Mouse (Mus musculus) liver, embryonic 11.5 days (tissue): ENCODE measurements around the gene Clasp2. TPM values are rescaled to one million over a fixed set of nuclear protein-coding genes. Genes with fewer than 3 reads are reported as not detected.

Source experiments
- ATAC-seq: fragments of 200-750 bp; cut with Nextera tagmentation; replicated peaks from 2 replicates; pipeline ENCODE4 v1.8.0; 2017; ENCODE audit warnings: moderate number of reproducible peaks, mild to moderate bottlenecking, moderate TSS enrichment, moderate library complexity; ENCODE audit not compliant: low FRiP score
- DNase-seq: peaks from one replicate; pipeline ENCODE4 v3.0.0-alpha.2; 2017; ENCODE audit warnings: low spot score
- H3K27ac ChIP-seq: fragments of 300-500 bp; sonication (generic); 2 replicates; pipeline ENCODE4 v1.5.1; 2014; ENCODE audit warnings: mild to moderate bottlenecking, low read depth, low read length, control low read depth
- H3K27me3 ChIP-seq: fragments of 300-500 bp; sonication (generic); replicated peaks from 2 replicates; pipeline ENCODE4 v1.6.1; 2014; ENCODE audit warnings: low read length, mixed read lengths; ENCODE audit not compliant: control insufficient read depth, insufficient read depth
- H3K36me3 ChIP-seq: fragments of 300-500 bp; sonication (generic); 2 replicates; pipeline ENCODE4 v1.6.1; 2014; ENCODE audit warnings: mild to moderate bottlenecking, low read length, moderate library complexity, mixed read lengths; ENCODE audit not compliant: control insufficient read depth, insufficient read depth
- H3K4me1 ChIP-seq: fragments of 300-500 bp; sonication (generic); replicated peaks from 2 replicates; pipeline ENCODE4 v1.6.1; 2014; ENCODE audit warnings: low read length, mixed read lengths; ENCODE audit not compliant: control insufficient read depth, insufficient read depth
- H3K4me2 ChIP-seq: fragments of 300-500 bp; sonication (generic); 2 replicates; pipeline ENCODE4 v1.6.1; 2014; ENCODE audit warnings: mild to moderate bottlenecking, control low read depth, moderate library complexity
- H3K4me3 ChIP-seq: fragments of 300-500 bp; sonication (generic); 2 replicates; pipeline ENCODE4 v1.5.1; 2014; ENCODE audit warnings: low read depth, low read length, control low read depth
- H3K9ac ChIP-seq: fragments of 300-500 bp; sonication (generic); 2 replicates; pipeline ENCODE4 v1.6.1; 2014; ENCODE audit warnings: low read depth, low read length, control low read depth
- H3K9me3 ChIP-seq: fragments of 300-500 bp; sonication (generic); 2 replicates; pipeline ENCODE4 v1.6.1; 2016; ENCODE audit warnings: low read length, inconsistent platforms, mixed read lengths; ENCODE audit not compliant: control insufficient read depth
- WGBS: fragments of 180-500 bp; shearing (Covaris S2); extraction: QIAGEN DNeasy Blood & Tissue Kit; methylation state at CpG from one replicate; pipeline ENCODE4 v1.1.7; 2014; 5-methylcytosine and 5-hydroxymethylcytosine counted together
- polyA plus RNA-seq: library from polyadenylated mRNA; unstranded; fragments of >200 nt; fragmentation: Nextera tagmentation; extraction: Ambion mirVana; gene quantifications from 2 replicates; pipeline ENCODE4 v1.2.1, GENCODE M21; 2014

Gene Clasp2
- polyA plus RNA-seq, 1 experiment from 2014 or later, result 30.5 TPM

DNA sequence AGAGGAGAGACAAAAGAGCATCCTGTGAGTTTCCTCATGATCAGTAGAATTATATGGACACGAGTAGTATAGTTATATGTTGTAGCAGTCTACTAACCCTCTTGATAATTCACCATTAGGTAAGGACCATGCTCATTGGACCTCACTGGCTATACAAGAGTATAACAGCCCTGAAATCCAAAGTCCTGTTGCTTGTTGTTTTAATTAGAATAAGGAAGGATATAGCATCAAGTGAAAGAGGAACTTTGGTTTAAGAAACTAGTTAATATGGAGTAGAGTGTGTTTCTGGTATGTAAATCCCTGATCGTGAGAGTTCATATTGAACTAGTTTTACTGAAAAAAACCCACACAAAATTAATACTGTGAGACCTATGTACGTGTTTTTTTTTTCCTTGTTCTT, 59.4 kb downstream of the Clasp2 start:
- WGBS, result 78% methylated on average over 3 of the region's 3 CpGs

DNA sequence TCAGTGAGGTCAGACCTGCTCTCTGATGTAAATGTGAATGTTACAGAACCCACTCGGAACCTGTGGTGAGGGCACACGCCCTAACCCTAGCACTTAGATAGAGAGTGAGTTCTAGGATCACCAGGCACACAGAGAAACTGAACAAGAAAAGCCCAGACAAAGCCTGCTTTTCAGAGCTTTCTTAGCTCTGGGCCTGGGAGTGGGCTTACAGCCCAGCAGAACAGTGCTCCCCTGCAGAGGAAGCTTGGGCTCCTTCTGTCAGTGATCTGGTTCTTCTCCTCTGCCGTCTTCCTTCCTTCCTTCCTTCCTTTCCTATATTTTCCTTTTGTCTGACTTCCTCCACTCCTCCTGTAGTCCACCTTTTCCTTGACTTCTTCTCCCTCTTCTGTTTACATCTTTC, 61.5 kb downstream of the Clasp2 start:
- 59% methylated on average over 3 of the region's 3 CpGs for WGBS
- Histone ChIP-seq H3K27me3 (no peaks in the 10 kb centered on the region), H3K27ac (no peak overlapping the region), H3K36me3 (no peaks in the 10 kb centered on the region; the same call in 1 of the 2 replicates), H3K4me1 (0 out of 2 replicates have a peak, but pooled peaks cover 2% of the 10 kb centered on the region), H3K9ac (no peak overlapping the region), H3K4me2 (no peak overlapping the region), H3K9me3 (no peaks in the 10 kb centered on the region), H3K4me3 (no peak overlapping the region)
- no peak for ATAC-seq
- no peak for DNase-seq

More for the DNA sequence above, 59.4 kb downstream of the Clasp2 start:
- no peak overlapping the region for H3K9ac ChIP-seq
- H3K27ac ChIP-seq, result no peak overlapping the region
- no peaks in the 10 kb centered on the region for H3K27me3 ChIP-seq
- H3K9me3 ChIP-seq, result no peaks in the 10 kb centered on the region
- no peak overlapping the region for H3K4me2 ChIP-seq
- peaks cover 2% of the 10 kb centered on the region; the same call in 1 of the 2 replicates for H3K4me1 ChIP-seq
- H3K36me3 ChIP-seq, result no peaks in the 10 kb centered on the region
- no peak for ATAC-seq
- no peak for DNase-seq
- H3K4me3 ChIP-seq, result no peak overlapping the region

DNA sequence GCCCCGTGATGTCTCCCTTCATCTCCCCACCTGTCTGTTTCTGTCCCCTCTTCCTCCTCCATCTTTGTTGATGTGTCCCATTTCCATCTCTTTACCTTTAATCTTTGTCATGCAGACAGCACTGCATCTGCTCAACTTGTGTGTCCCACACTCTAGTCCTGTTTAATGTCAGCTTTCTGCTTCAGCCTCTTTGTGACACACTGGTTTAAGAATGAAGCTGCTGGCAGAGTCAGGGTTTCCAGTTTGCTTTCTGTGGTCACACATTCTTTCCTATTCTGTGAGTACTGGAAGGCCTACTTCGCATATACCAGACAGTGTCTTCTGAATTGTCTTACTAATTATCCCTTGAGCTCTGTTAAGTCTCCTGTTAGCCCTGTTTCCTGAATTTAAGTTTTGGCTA, 62.5 kb downstream of the Clasp2 start:
- 77% methylated on average over 2 of the region's 2 CpGs for WGBS
- Histone ChIP-seq H3K27me3 (no peaks in the 10 kb centered on the region), H3K4me2 (no peak overlapping the region), H3K9ac (no peak overlapping the region), H3K27ac (no peak overlapping the region), H3K9me3 (no peaks in the 10 kb centered on the region), H3K36me3 (no peaks in the 10 kb centered on the region; the same call in 1 of the 2 replicates), H3K4me1 (0 out of 2 replicates have a peak, but pooled peaks cover 2% of the 10 kb centered on the region), H3K4me3 (no peak overlapping the region)
- ATAC-seq (no peak), DNase-seq (no peak)

DNA sequence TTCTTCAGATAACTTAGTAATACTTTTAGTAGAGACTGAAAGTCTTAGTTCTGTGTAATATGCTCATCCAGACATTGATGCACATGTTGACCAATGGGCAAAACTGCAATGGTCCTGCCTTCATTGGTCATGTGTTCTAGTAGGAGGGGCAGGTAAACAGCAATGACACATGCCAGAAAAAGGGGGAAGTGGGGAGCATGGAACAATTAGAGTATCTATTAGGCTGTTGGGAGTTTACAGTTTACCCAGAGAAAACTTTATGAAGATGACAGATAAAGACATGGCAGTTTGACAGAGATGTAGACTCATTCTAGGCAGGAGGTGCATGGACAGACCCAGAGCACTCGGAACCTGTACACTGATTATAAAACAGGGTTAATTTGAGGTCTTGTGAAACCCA, 64.1 kb downstream of the Clasp2 start:
- ATAC-seq (no peak), DNase-seq (no peak)
- H3K9me3 ChIP-seq, result no peaks in the 10 kb centered on the region
- 96% methylated on average over 1 of the region's 1 CpGs for WGBS
- H3K9ac ChIP-seq, result no peak overlapping the region
- H3K27ac ChIP-seq, result no peak overlapping the region
- H3K27me3 ChIP-seq, result no peaks in the 10 kb centered on the region
- H3K36me3 ChIP-seq, result no peaks in the 10 kb centered on the region; the same call in 1 of the 2 replicates
- H3K4me1 ChIP-seq, result 0 out of 2 replicates have a peak, but pooled peaks cover 2% of the 10 kb centered on the region
- H3K4me2 ChIP-seq, result no peak overlapping the region
- no peak overlapping the region for H3K4me3 ChIP-seq

DNA sequence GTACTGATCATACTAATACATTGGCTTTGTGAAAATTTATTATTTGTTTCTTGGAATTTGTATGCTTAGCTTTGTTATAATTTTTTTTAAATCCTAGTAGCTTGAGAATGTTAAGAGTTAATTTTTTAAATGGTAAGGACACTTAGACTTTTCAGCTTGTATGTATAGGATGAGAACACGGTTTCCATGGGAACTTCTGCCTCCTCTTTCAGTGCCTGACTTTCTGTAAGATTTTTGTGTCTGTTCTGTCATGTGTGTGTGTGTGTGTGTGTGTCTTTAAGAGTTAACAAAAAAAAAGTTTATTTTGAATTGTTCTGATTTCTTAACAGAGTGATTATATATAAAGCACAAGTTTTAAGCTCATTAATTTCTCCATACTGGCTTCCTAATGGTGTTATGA, 70.1 kb downstream of the Clasp2 start:
- Histone ChIP-seq H3K9me3 (no peaks in the 10 kb centered on the region), H3K9ac (no peak overlapping the region), H3K4me3 (no peak overlapping the region), H3K27ac (no peak overlapping the region), H3K27me3 (no peaks in the 10 kb centered on the region), H3K4me2 (no peak overlapping the region), H3K4me1 (peaks cover 5% of the 10 kb centered on the region; the same call in 1 of the 2 replicates), H3K36me3 (no peaks in the 10 kb centered on the region; the same call in 1 of the 2 replicates)
- ATAC-seq (peak; percentile 25; the same call in 1 of the 2 replicates), DNase-seq (no peak)
- WGBS, result 67% methylated on average over 1 of the region's 1 CpGs

DNA sequence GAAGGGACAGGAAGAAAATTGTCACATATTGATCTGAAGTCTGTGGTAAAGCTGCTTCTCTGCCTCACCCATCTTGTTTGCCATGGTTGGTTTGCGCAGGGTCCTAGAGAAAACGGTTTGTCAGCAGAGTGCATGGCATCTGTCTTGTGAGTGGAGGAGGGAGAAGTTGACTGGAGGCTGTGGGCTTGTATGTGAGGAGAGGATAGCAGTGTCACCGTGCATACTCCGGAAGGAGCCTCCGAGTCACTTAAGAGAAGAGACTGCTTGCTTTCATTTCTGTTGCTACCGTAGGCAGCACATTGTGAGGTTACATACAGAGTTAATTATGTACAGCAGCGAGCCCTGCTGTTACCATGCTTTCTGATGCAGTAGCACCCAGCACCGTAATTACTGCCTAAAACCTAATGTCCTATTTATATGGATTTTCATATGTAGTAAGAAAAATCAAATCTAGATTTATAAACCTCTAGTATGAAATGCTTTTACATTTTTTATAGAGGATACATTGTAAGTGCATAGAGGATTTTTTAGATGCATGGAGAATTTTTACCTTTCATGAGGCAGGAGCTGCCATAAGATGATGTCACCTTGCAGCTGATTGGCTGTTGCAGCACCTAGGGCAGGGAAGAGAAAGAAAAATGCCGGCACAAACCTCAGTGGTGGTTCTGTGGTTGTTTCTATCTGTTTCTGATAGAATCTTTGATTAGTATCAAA, 70.8 kb downstream of the Clasp2 start:
- ATAC-seq (peak; percentile 39; the same call in 1 of the 2 replicates), DNase-seq (no peak)
- H3K9ac ChIP-seq, result no peak overlapping the region
- 41% methylated on average over 9 of the region's 9 CpGs for WGBS
- no peaks in the 10 kb centered on the region for H3K9me3 ChIP-seq
- H3K27me3 ChIP-seq, result no peaks in the 10 kb centered on the region
- H3K4me3 ChIP-seq, result peak overlapping the region; percentile 23; the same call in 1 of the 2 replicates
- H3K36me3 ChIP-seq, result no peaks in the 10 kb centered on the region
- H3K27ac ChIP-seq, result no peak overlapping the region
- peak overlapping the region; percentile 50 for H3K4me2 ChIP-seq
- peaks cover 5% of the 10 kb centered on the region; the same call in 1 of the 2 replicates for H3K4me1 ChIP-seq

DNA sequence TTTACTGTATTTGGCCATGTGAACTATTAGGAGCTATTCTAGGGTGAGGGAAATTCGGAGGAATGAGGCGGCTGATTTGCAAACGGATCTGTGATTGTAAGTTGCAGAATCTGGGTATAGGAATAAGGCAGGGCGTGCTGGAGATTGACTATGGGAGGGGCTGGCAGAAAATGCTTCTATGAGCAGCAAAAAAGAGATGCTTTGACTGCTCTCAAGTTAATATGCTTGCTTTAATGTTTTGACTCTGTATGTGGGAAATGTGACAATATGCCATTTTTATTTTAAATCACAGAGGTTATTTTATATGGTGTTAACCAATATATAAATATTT, 71.4 kb downstream of the Clasp2 start:
- no peak overlapping the region for H3K4me3 ChIP-seq
- H3K4me1 ChIP-seq, result peaks cover 5% of the 10 kb centered on the region; the same call in 1 of the 2 replicates
- DNase-seq (no peak), ATAC-seq (no peak)
- 71% methylated on average over 4 of the region's 4 CpGs for WGBS
- H3K4me2 ChIP-seq, result peak overlapping the region; percentile 50; the same call in 1 of the 2 replicates
- H3K27ac ChIP-seq, result no peak overlapping the region
- H3K27me3 ChIP-seq, result no peaks in the 10 kb centered on the region
- no peaks in the 10 kb centered on the region for H3K9me3 ChIP-seq
- no peak overlapping the region for H3K9ac ChIP-seq
- H3K36me3 ChIP-seq, result no peaks in the 10 kb centered on the region

DNA sequence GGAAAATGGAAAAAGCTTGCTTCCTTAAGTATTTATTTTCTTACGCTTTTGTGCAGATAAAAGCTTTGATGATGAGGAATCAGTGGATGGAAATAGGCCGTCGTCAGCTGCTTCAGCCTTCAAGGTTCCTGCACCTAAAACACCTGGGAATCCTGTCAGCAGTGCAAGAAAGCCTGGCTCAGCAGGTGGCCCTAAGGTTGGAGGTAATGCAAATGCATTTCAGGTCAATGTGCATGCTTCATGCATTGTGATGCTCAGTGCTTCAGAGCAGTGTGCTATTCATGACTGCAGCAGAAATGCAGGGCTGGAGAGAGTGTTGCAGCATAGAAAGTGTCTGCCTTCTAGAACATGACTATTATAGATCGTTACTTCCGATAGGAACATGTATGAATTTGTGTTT, 71.8 kb downstream of the Clasp2 start:
- DNase-seq (no peak), ATAC-seq (no peak)
- Histone ChIP-seq H3K27ac (no peak overlapping the region), H3K4me2 (no peak overlapping the region), H3K4me1 (peaks cover 5% of the 10 kb centered on the region; the same call in 1 of the 2 replicates), H3K4me3 (no peak overlapping the region), H3K36me3 (no peaks in the 10 kb centered on the region), H3K9ac (no peak overlapping the region), H3K27me3 (no peaks in the 10 kb centered on the region), H3K9me3 (no peaks in the 10 kb centered on the region)
- WGBS, result 89% methylated on average over 5 of the region's 5 CpGs

DNA sequence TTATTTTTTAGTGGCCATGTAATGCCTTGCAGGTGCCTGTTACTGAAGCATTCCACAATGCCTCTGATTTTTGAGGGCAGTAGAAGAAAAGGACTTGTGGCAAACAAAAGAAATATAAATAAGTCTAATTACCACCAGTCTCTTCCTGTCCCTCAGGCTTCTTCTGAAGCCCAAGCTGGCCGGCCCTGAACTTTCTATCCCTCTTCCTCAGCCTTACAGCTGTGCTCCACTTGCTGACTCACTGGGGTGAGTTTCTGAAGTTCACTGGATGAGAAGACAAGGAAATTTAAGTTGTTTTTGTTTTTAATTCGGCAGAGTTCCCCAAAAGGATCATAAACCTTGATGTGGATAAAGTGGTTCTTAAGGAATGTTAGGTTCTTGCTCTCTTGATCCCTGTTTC, 74.6 kb downstream of the Clasp2 start:
- Histone ChIP-seq H3K4me2 (no peak overlapping the region), H3K4me1 (peaks cover 3% of the 10 kb centered on the region; the same call in 1 of the 2 replicates), H3K27ac (no peak overlapping the region), H3K36me3 (no peaks in the 10 kb centered on the region), H3K4me3 (no peak overlapping the region), H3K27me3 (no peaks in the 10 kb centered on the region), H3K9ac (no peak overlapping the region), H3K9me3 (no peaks in the 10 kb centered on the region)
- whole genome bisulfite sequencing, result 76% methylated on average over 2 of the region's 2 CpGs
- ATAC-seq (no peak), DNase-seq (no peak)
